Mouse (Mus musculus): Measurements from ENCODE around the gene Cacna1d.

Cacna1d gene

DNA sequence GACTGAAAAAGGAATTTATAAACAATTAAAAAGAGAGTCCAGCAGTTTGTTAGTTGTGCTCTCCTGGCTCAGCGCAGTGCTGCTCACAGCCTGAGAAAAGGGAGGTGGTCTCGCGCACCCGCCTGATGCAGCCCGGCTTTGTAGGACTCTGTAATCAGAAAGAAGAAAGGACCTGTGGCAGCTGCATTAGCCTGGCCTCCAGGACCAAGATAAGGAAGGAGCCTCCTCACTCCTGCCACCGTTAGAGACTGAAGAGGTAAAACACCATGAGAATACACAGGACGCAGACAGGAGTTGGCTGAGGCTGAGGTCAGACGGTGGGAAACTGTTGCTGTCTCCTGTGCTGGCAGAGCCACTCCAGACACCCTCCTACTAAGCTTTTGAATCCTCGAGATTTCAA lies at the start of gene Cacna1d:
TSS of gene Cacna1d (minus strand) at position 114 of the 400 bp plus-strand sequence.
- no peak for DNase-seq

DNA sequence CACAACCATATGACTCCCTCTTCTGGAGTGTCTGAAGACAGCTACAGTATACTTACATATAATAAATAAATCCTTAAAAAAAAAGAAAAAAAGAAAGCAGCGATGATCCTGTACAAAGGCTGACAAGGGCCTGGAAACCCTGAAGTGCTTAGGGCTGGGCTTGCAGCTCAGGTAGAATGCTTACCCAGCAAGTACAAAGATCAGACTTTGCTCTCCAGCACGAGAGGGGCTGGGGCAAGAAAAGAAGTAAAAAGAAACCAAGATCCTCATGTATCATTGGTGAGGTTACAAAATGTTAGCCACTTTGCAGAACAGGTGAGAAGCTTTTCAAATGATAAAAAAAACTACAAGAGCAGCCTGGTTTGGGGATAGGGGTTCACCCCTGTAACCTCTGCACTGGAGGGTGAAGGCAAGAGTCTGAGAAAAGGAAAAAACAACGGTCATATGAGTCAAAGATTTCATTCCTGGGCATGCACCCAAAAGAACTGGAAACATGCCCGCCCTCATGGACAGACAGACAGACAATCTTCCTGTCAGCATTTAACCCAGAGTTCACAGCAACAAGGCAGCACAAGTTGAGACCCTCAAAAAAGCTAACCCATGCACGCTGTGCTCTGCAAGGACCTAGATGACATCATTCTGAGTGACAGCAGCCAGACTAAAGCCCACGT lies 42.7 kb upstream of the Cacna1d start:
- peak; percentile 68 for DNase-seq

DNA sequence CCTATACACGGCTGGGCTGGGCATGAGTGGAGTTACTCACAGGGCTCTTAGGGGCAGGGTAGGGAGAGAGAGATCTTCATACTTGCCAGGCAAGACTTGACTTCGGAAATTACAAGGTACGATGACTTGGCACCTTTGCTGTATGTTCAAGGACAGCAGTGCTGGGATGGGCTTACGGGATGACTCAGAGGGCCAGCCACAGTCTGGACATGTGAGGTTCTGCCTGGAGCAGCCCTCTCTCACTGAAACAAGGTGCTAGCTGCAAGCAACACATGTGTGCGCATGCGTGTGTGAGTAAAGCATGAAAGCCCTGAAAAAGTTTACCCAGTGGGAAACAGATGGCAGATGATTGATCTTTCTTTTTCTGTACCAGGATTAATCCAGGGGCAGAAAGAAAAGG lies 40.6 kb upstream of the Cacna1d start:
- no peak for DNase-seq

GRCm38 (mm10) chr14:30531431-30531830 lies 40.2 kb upstream of the Cacna1d start:
- DNase-seq = no peak

GRCm38 (mm10) chr14:30530726-30531269 lies 39.5 kb upstream of the Cacna1d start:
- peak; percentile 85 for DNase-seq

DNA sequence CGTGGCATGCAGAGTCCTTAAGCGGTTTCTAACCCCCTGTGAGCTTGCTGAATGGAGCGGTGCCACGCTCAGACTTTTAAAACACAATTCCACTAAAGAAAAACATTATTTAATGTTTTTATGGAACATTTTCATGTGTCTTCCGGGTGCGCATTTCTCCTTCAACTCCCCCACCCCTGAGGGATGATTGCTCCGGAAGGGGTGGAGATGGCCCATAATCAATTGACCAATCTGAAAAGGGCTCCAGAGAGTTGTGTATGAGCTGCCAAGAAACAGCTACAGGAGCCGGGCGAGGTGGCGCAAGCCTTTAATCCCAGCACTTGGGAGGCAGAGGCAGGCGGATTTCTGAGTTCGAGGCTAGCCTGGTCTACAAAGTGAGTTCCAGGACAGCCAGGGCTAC lies 38.2 kb upstream of the Cacna1d start:
- DNase-seq = no peak

- no peak for DNase-seq
Observed at GRCm38 (mm10) chr14:30528961-30529360, 37.7 kb upstream of the Cacna1d start.

- no peak for DNase-seq
Observed at GRCm38 (mm10) chr14:30528392-30528791, 37.1 kb upstream of the Cacna1d start.

DNA sequence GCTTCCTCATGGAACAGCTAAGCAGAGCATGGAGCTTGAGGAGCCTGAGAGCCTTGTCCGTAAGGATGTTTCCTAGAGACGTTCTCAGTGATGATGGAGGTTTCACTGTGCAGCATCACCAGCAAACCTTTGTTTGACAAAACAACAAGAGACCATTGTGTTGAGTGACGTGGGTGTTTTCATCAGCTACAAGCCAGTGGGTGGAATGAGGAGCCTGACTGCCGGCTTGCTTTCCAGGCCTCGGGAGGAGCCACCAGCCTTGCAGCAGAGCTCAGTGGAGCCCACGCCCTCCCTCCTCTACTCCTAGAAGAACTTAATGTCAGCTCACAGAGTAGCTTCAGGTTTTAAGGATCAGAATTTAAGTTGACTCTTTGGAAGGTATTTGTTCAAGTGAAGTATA lies 32.1 kb upstream of the Cacna1d start:
- DNase-seq = no peak

DNA sequence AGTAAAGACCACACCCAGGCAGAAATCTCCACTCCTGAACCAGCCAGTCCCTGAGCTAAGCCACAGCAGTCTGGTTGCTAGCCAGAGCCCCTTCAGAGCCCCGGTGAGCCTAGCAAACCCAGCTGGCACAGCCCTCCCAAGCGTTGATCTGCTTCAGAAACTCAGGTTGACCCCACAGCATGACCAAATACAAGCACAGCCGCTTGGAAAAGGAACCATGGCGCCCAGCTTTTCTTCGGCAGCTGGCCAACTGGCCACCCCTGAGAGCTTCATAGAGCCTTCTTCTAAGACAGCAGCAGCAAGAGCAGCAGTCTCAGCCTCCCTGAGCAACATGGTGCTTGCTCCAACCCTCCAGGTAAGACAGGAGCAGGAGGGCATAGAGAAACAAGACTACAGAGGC lies 28.1 kb upstream of the Cacna1d start:
- DNase-seq = no peak

DNA sequence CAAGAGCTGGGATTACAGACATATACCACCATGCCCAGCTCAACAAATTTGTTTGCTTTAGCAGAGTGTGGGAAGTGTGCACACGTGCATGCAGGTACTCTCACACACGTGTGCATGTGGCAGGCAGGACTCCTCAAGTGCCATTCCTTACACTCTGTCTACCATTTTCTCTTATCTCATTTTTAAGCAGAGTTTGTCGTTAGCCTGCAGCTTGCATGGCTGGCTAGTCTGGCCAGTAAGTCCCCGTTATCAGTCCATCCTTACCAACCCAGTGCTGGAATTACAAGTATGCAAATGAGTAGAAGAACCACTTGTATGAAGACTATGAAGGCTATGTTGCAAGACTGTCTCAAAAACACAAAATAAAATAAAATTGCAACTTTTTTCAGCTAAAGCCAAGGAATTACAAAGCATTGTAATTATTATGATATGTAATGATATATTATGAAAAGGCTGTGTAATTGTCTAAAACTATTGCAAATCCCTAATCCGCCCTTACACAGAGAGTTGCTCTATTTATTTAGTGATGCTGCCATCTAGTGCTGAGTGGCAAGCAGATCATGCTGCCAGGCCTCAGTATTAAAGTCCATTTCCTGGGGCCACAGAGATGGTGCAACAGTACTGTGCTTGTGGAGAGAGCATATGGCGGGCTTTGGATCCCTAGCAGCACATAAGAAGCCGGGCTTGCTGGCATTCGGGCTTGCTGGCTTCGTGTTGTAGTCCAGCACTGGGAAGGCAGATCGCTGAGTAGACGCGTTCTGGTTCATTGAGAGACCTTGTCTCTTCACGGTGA lies 24.9 kb upstream of the Cacna1d start:
- DNase-seq = peak; percentile 26

GRCm38 (mm10) chr14:30512896-30513295 lies 21.6 kb upstream of the Cacna1d start:
- no peak for DNase-seq

GRCm38 (mm10) chr14:30510214-30510763 lies 19.0 kb upstream of the Cacna1d start:
- no peak for DNase-seq

- DNase-seq = no peak
Observed at GRCm38 (mm10) chr14:30504990-30505389, 13.7 kb upstream of the Cacna1d start.

- no peak for DNase-seq
Observed at GRCm38 (mm10) chr14:30498202-30498601, 6.9 kb upstream of the Cacna1d start.

GRCm38 (mm10) chr14:30494998-30495397 lies 3.7 kb upstream of the Cacna1d start:
- no peak for DNase-seq

DNA sequence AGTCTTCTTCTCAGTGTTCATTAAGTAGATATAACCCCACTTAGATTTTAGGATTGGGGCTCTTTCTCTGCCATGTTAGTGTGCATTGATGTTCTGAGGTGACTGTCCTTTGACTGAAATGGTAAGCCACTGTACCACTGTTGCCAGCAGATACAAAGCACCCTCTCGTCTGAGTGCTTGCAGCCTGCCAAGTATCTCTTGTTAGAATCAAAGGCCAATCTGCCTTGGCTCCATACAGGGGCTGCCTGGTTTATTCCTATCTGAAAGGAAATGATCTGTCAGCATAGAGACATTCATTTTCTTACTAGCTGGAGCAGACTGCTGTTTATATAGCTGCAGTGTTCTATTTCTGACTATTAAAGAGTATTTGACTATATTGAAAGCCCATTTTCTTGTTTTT lies 2.0 kb upstream of the Cacna1d start:
- no peak for DNase-seq

DNA sequence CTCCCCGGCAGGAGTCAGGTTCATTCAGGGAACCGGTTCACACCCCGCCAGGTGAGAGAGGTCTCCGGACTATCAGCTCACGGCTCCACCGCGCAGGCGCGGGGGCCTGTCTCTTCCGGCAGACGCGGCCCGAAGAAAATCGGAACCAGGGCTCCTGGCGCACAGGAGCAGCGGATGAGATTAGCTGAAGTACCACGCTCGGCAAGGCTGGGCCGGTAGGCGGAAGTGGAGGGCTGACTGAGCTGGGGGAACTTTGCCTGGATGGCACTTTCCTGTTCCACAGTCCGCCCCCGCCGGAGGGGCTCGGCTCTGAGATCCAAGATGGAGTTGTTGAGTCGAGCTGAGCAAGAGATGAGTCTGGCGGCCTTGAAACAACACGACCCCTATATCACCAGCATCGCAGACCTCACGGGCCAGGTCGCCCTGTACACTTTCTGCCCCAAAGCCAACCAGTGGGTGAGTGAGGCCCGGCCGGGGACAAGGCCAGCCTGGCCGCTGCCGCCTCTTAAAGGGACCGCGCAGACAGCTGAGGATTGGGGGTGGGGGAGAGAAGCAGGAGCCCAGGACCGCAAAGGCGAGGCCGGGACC lies 11.8 kb downstream of the Cacna1d start, which contains the start of gene Dcp1a:
TSS of gene Dcp1a (plus strand) at position 175 of the 588 bp plus-strand sequence.
- DNase-seq = peak; percentile 95

DNA sequence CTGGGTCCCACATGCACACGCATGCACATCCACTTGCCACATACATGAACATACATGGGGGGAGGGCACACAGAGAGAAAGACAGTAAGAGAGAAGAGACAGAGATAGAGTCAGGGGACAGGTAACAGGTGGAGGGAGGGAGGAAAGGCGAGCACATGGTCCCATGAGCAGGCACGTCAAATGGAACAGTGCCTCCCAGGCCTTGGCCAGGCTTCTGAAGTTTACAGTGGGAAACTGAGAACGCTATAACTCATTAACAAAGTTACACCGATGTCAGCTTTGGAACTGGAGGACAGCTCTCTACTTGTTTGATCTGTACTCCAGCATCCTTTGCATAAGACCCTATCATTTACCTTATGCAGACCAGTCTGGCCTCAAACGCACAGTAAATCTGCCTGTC lies 16.8 kb downstream of the Cacna1d start:
- no peak for DNase-seq

DNA sequence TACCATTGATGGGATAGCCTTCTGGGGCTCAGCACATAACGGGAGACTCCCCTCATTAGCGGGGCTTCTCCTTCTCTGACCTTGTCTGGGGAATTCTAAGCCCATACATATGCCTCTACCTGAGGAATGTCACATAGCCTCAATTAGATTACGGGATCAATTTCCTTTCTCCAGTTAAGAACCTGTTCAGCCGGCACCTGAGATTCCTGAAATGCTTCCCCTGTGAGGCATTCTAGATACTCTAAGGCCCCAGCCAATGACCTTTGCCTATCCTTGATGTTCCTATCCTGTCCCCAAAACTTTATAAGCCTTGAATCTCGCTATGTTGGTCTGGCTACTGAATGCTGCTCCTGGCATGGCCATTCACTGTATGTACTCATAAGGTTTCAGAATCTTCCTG lies 17.6 kb downstream of the Cacna1d start:
- DNase-seq = no peak

DNA sequence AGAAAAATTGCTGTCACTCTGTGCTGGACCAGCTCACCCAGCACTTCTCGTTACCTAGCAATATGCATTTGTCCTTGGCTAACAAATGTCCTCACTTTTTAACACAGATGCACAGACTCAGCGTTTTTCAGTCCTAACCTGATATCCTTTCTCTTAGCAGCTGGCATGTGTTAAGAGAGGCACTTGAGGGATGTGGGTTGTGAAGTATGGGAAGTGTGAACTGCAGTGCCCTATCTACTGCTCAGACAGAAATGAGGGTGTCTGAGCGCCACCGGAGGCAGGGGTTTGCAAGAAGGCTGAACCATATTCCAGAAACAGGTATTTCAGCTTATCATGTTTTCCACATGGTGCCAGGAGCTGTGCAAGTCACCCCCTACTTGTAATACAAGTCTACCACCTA lies 27.9 kb downstream of the Cacna1d start:
- no peak for DNase-seq

DNA sequence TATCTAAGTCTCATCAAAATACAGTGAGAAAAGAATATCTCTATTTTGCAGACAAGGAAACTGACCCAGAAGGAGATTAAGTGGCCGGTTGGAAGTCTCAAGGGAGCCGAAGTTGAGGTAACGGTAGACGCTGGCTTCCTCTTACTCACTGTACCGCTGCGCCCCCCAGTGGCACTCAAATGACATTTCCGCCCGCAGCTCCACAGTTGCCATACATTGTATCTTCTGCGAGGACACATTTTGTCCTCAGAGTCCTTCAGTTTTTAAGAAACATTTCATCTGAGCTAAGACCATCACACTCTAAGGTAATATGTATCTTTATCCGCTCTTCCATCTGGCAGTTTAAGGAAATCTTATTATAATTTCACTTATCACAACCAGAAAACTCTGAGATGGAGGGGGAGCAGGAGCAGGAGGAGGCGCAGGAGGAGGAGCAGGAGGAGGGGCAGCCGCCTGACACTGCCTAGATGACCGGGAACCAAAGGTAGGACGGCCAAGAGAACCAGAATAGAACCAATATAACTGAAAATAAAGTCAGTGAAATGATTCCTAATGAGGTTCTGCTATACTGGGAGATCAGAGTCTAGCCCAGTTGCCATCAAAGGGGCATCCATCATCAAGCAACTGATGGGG lies 31.2 kb downstream of the Cacna1d start:
- DNase-seq = peak; percentile 82

- DNase-seq = no peak
Observed at GRCm38 (mm10) chr14:30458820-30459219, 32.4 kb downstream of the Cacna1d start.

Data from kidney, adult 18-20 months (tissue).